Mouse (Mus musculus) liver, postnatal 0 days (tissue): ENCODE measurements at regions not wholly inside any gene's neighbourhood (a gene's known extent, or its start where the extent isn't known, plus 50 kb on each side); places are given as distances from the start of the nearest gene placed in this dataset.

Source experiments
- CTCF ChIP-seq: sonication (generic); IDR thresholded peaks from 2 replicates; pipeline ENCODE4 v1.5.1; 2016; ENCODE audit warnings: antibody characterized with exemption, low read depth
- EP300 ChIP-seq: IDR thresholded peaks from 2 replicates; pipeline ENCODE4 v1.6.1; 2016; ENCODE audit warnings: antibody characterized with exemption, low read depth, mild to moderate bottlenecking

GRCm38 (mm10) chr1:127028872-127029497 is 175.8 kb upstream of the Mgat5 start:
- TF ChIP-seq CTCF (no peak), EP300 (no peak)
